Mouse (Mus musculus) hindbrain, embryonic 16.5 days (tissue): Measurements from ENCODE around the gene Pald1. TPM values are rescaled to one million over a fixed set of nuclear protein-coding genes. Genes with fewer than 3 reads are reported as not detected.
A peak's percentile ranks its signal among the peaks of the same experiment; 100 is the strongest.

ENCODE experiments used
- ATAC-seq: fragments of 200-750 bp; cut with Nextera tagmentation; 2 replicates; pipeline ENCODE4 v1.8.0; 2017; ENCODE audit warnings: moderate TSS enrichment, moderate library complexity
- H3K27ac ChIP-seq: fragments of 300-500 bp; sonication (generic); 2 replicates; pipeline ENCODE4 v1.5.1; 2014; ENCODE audit warnings: low read depth, mild to moderate bottlenecking, control low read depth, low read length, moderate library complexity
- H3K27me3 ChIP-seq: fragments of 300-500 bp; sonication (generic); replicated peaks from 2 replicates; pipeline ENCODE4 v1.6.1; 2014; ENCODE audit warnings: low read length; ENCODE audit not compliant: control insufficient read depth, insufficient read depth
- H3K36me3 ChIP-seq: fragments of 300-500 bp; sonication (generic); 2 replicates; pipeline ENCODE4 v1.6.1; 2014; ENCODE audit warnings: mild to moderate bottlenecking, low read length, moderate library complexity, mixed read lengths; ENCODE audit not compliant: control insufficient read depth, insufficient read depth
- H3K4me1 ChIP-seq: fragments of 300-500 bp; sonication (generic); 2 replicates; pipeline ENCODE4 v1.6.1; 2014; ENCODE audit warnings: low read depth, low read length; ENCODE audit not compliant: control insufficient read depth, insufficient read depth
- H3K4me2 ChIP-seq: fragments of 300-500 bp; sonication (generic); 2 replicates; pipeline ENCODE4 v1.6.1; 2014; ENCODE audit warnings: mild to moderate bottlenecking, low read length, control low read depth, moderate library complexity
- H3K4me3 ChIP-seq: fragments of 300-500 bp; sonication (generic); 2 replicates; pipeline ENCODE4 v1.5.1; 2014; ENCODE audit warnings: mild to moderate bottlenecking, low read length, control low read depth, moderate library complexity
- H3K9ac ChIP-seq: fragments of 300-500 bp; sonication (generic); 2 replicates; pipeline ENCODE4 v1.6.1; 2014; ENCODE audit warnings: low read depth, mild to moderate bottlenecking, control low read depth, low read length, moderate library complexity
- H3K9me3 ChIP-seq: fragments of 300-500 bp; sonication (generic); 2 replicates; pipeline ENCODE4 v1.6.1; 2014; ENCODE audit warnings: mild to moderate bottlenecking, low read length, moderate library complexity; ENCODE audit not compliant: control insufficient read depth
- WGBS: fragments of 180-500 bp; shearing (Covaris S2); extraction: QIAGEN DNeasy Blood & Tissue Kit; methylation state at CpG from one replicate; pipeline ENCODE4 v1.1.7; 2014; 5-methylcytosine and 5-hydroxymethylcytosine counted together
- polyA plus RNA-seq: library from polyadenylated mRNA; unstranded; fragments of >200 nt; fragmentation: Nextera tagmentation; extraction: Ambion mirVana; gene quantifications from 2 replicates; pipeline ENCODE4 v1.2.1, GENCODE M21; 2015

Pald1 gene
- polyA plus RNA-seq, 1 experiment from 2014 or later, result 26.9 TPM

- H3K36me3 ChIP-seq, result no peaks in the 10 kb centered on the region
- H3K27me3 ChIP-seq, result no peaks in the 10 kb centered on the region
- H3K4me2 ChIP-seq, result no peak overlapping the region
- no peak overlapping the region for H3K9ac ChIP-seq
- no peaks in the 10 kb centered on the region for H3K4me1 ChIP-seq
- H3K27ac ChIP-seq, result no peak overlapping the region
- H3K9me3 ChIP-seq, result no peaks in the 10 kb centered on the region
- H3K4me3 ChIP-seq, result no peak overlapping the region
- 81% methylated on average over 4 of the region's 4 CpGs for WGBS
- no peak for ATAC-seq
Observed at GRCm38 (mm10) chr10:61284309-61284708, 99.0 kb downstream of the Pald1 start.

GRCm38 (mm10) chr10:61281115-61281514 lies 102.2 kb downstream of the Pald1 start:
- no peaks in the 10 kb centered on the region for H3K36me3 ChIP-seq
- no peak overlapping the region for H3K9ac ChIP-seq
- no peaks in the 10 kb centered on the region for H3K4me1 ChIP-seq
- no peak for ATAC-seq
- 74% methylated on average over 5 of the region's 5 CpGs for WGBS
- no peak overlapping the region for H3K4me2 ChIP-seq
- H3K27ac ChIP-seq, result no peak overlapping the region
- no peaks in the 10 kb centered on the region for H3K27me3 ChIP-seq
- H3K9me3 ChIP-seq, result no peaks in the 10 kb centered on the region
- no peak overlapping the region for H3K4me3 ChIP-seq

- no peaks in the 10 kb centered on the region for H3K36me3 ChIP-seq
- 51% methylated on average over 14 of the region's 14 CpGs for WGBS
- H3K4me3 ChIP-seq, result no peak overlapping the region
- H3K27me3 ChIP-seq, result no peaks in the 10 kb centered on the region
- no peak for ATAC-seq
- H3K9me3 ChIP-seq, result no peaks in the 10 kb centered on the region
- H3K27ac ChIP-seq, result no peak overlapping the region
- no peak overlapping the region for H3K4me2 ChIP-seq
- no peak overlapping the region for H3K9ac ChIP-seq
- peaks cover 4% of the 10 kb centered on the region for H3K4me1 ChIP-seq
Observed at GRCm38 (mm10) chr10:61277918-61278674, 105.2 kb downstream of the Pald1 start.

DNA sequence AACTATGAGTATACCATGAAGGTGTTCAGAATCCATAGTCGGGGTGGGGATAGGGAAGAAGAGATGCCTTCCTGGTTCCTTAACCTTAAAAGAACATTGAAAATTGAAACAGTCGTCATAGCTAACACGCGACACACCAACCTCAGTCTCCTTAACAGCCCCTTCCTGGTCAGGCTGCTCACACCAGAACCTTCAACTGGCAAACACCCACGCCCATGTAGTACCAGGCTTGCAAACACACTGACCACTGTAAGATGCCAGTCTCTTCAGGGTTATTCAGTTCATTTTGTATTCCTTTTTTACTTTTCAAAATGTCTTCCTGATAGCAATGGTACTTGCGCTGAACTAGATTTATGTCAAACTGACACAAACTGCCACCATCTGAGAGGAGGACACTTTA lies 106.3 kb downstream of the Pald1 start:
- no peak for ATAC-seq
- Histone ChIP-seq H3K36me3 (no peaks in the 10 kb centered on the region), H3K9me3 (no peaks in the 10 kb centered on the region), H3K4me1 (peaks cover 7% of the 10 kb centered on the region), H3K9ac (no peak overlapping the region), H3K4me3 (no peak overlapping the region), H3K27me3 (peaks cover 3% of the 10 kb centered on the region; the same call in 1 of the 2 replicates), H3K4me2 (no peak overlapping the region), H3K27ac (no peak overlapping the region)
- WGBS, result 91% methylated on average over 6 of the region's 6 CpGs

DNA sequence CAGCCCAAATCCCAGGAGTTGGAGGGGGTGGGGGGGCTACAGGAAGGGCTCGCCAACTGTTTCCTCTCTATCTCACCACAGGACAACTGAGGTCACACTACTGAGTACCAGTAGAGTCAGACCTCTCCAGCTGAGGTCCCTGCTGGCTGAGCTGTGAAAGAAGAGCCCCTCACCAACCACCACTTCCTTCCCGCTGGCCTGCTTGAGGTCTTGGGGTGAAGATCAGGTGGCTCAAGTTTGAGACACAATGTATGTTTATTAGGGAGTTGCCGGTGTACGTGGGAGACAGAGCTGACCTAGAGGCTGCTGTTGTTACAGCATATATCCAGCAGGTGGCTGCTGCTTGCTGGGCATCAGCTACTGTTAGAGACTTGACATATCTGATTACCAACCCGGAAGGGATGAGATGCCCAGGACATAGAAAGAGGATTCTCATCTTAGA lies 107.6 kb downstream of the Pald1 start:
- Histone ChIP-seq H3K4me3 (no peak overlapping the region), H3K4me2 (no peak overlapping the region), H3K9me3 (no peaks in the 10 kb centered on the region), H3K27ac (no peak overlapping the region), H3K4me1 (peaks cover 7% of the 10 kb centered on the region), H3K9ac (no peak overlapping the region), H3K27me3 (peaks cover 3% of the 10 kb centered on the region; the same call in 1 of the 2 replicates), H3K36me3 (no peaks in the 10 kb centered on the region)
- peak; percentile 59; the same call in 1 of the 2 replicates for ATAC-seq
- 3% methylated on average over 5 of the region's 5 CpGs for WGBS

DNA sequence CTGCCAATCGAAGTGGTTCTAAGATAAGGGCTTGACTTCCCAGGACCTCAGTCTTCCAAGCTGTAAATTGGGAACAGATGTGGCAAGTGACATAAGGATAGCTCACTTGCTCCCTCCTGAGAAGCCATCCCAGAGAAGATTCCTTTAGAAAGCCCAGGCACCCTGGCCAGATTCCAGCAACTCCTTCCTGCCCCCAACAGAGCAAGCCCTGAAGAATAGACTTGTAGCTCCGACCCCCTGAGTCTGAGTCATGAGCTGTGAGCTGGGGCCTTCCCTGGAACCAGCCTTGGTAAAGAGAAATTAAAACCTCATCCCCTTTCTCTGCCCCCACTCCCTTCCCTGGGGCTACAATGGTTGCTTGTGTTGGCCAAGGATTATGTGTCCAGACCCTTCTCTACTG lies 108.8 kb downstream of the Pald1 start:
- H3K4me3 ChIP-seq, result no peak overlapping the region
- peaks cover 3% of the 10 kb centered on the region; the same call in 1 of the 2 replicates for H3K27me3 ChIP-seq
- no peak overlapping the region for H3K9ac ChIP-seq
- H3K36me3 ChIP-seq, result no peaks in the 10 kb centered on the region
- no peak for ATAC-seq
- H3K4me2 ChIP-seq, result no peak overlapping the region
- 66% methylated on average over 2 of the region's 2 CpGs for WGBS
- no peak overlapping the region for H3K27ac ChIP-seq
- H3K4me1 ChIP-seq, result peaks cover 7% of the 10 kb centered on the region
- no peaks in the 10 kb centered on the region for H3K9me3 ChIP-seq

DNA sequence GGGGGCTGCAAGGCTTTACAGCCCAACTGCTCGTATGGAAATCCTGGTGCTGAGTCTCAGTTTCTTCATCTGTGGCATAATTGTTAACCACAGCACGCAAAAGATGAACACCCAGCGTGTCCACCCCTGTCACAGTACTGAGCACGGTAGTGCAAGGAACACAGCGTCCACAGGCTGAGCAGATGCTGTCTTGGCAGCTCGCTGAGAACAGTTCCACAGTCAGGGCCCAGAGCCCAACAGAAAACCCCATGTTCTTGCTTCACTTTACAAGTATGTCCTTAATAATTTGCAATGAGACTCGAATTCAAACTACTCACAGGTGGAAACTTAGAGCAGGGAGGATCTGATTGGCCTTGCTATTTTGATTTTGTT lies 109.5 kb downstream of the Pald1 start:
- Histone ChIP-seq H3K27ac (no peak overlapping the region), H3K9me3 (no peaks in the 10 kb centered on the region), H3K4me2 (peak overlapping the region; percentile 98), H3K27me3 (peaks cover 3% of the 10 kb centered on the region; the same call in 1 of the 2 replicates), H3K4me1 (peaks cover 7% of the 10 kb centered on the region), H3K4me3 (peak overlapping the region; percentile 59), H3K9ac (no peak overlapping the region; the same call in 1 of the 2 replicates), H3K36me3 (no peaks in the 10 kb centered on the region)
- WGBS, result 38% methylated on average over 7 of the region's 7 CpGs
- no peak for ATAC-seq

GRCm38 (mm10) chr10:61273081-61273843 lies 110.1 kb downstream of the Pald1 start, which contains the start of gene Adamts14:
TSS of gene Adamts14 (minus strand) at chr10:61273438.
- H3K4me3 ChIP-seq, result peak within 1 kb of the TSS; percentile 59
- no peaks in the 10 kb centered on the region for H3K36me3 ChIP-seq
- H3K4me1 ChIP-seq, result peaks cover 7% of the 10 kb centered on the region
- 0 out of 2 replicates have a peak within 1 kb of the TSS, but pooled peaks have one; percentile 7 for H3K27ac ChIP-seq
- peak within 1 kb of the TSS; percentile 69 for H3K9ac ChIP-seq
- 2% methylated on average over 45 of the region's 75 CpGs for WGBS
- peak; percentile 55 for ATAC-seq
- H3K27me3 ChIP-seq, result peaks cover 3% of the 10 kb centered on the region; the same call in 1 of the 2 replicates
- no peaks in the 10 kb centered on the region for H3K9me3 ChIP-seq
- peak within 1 kb of the TSS; percentile 98 for H3K4me2 ChIP-seq

GRCm38 (mm10) chr10:61272631-61273030 lies 110.7 kb downstream of the Pald1 start:
- Histone ChIP-seq H3K27me3 (peaks cover 3% of the 10 kb centered on the region; the same call in 1 of the 2 replicates), H3K36me3 (no peaks in the 10 kb centered on the region), H3K9ac (peak overlapping the region; percentile 69), H3K4me2 (peak overlapping the region; percentile 98), H3K4me3 (peak overlapping the region; percentile 59), H3K27ac (no peak overlapping the region), H3K9me3 (no peaks in the 10 kb centered on the region), H3K4me1 (peaks cover 7% of the 10 kb centered on the region)
- 43% methylated on average over 5 of the region's 5 CpGs for WGBS
- no peak for ATAC-seq
